ENCODE assay signal across 22 mouse cellular contexts in genomic region chr8:64422850-64423214, GRCm38 (mm10).
DNase-seq lines count a peak whose midpoint lies in the region; ATAC-seq and TF ChIP-seq lines count a peak whose summit lies in the region.
"Had no signal": no experiment of that assay in that cellular context is flagged by ENCODE, and none has a peak within 500 bp of the region (broad histone marks: within the 10 kb centered on the region; RNA-seq: fewer than 3 reads in every experiment).

No protein-coding gene starts in this region.

- no peak for TF ChIP-seq CTCF in intestine, postnatal 0 days (IDR thresholded peaks at IDR 0.05; ENCODE audit: low read depth)

- ATAC-seq in hindbrain, embryonic 12.5 days (ENCODE audit: low FRiP score): peak; percentile 23; the same call in 1 of the 2 replicates
- ATAC-seq in hindbrain, embryonic 13.5 days (ENCODE audit: low FRiP score): no peak
- peak; percentile 52 for ATAC-seq in forebrain, embryonic 14.5 days
- ATAC-seq in hindbrain, embryonic 16.5 days: 0 out of 2 replicates have a peak, but pooled peaks have one; percentile 24
- no peak for ATAC-seq in intestine, postnatal 0 days
- ATAC-seq: intestine, embryonic 16.5 days had no signal

- H3K9ac ChIP-seq in hindbrain, embryonic 12.5 days: no peak overlapping the region
- no peak overlapping the region for H3K9ac ChIP-seq in hindbrain, embryonic 13.5 days
- no peak overlapping the region for H3K9ac ChIP-seq in forebrain, embryonic 14.5 days (ENCODE audit: low read length)
- no peak overlapping the region for H3K9ac ChIP-seq in hindbrain, embryonic 16.5 days (ENCODE audit: low read depth, low read length)
- no peak overlapping the region for H3K9ac ChIP-seq in intestine, postnatal 0 days (ENCODE audit: low read depth, low read length)
- H3K9ac ChIP-seq: hindbrain, embryonic 15.5 days; limb, embryonic 15.5 days; liver, embryonic 14.5 days; lung, embryonic 15.5 days had no signal

- no peak overlapping the region for H3K4me3 ChIP-seq in hindbrain, embryonic 12.5 days
- no peak overlapping the region for H3K4me3 ChIP-seq in hindbrain, embryonic 13.5 days
- H3K4me3 ChIP-seq in forebrain, embryonic 14.5 days (ENCODE audit: low read depth, low read length): no peak overlapping the region
- no peak overlapping the region for H3K4me3 ChIP-seq in hindbrain, embryonic 16.5 days (ENCODE audit: low read length)
- H3K4me3 ChIP-seq in intestine, postnatal 0 days (ENCODE audit: low read depth, low read length): no peak overlapping the region
- H3K4me3 ChIP-seq: embryonic facial prominence, embryonic 10.5 days; hindbrain, embryonic 15.5 days; left cerebral cortex, adult 2 months; limb, embryonic 15.5 days; lung, embryonic 15.5 days; megakaryocyte, embryonic 14.5 days had no signal

- H3K4me1 ChIP-seq in hindbrain, embryonic 12.5 days: peaks cover 8% of the 10 kb centered on the region
- peaks cover 17% of the 10 kb centered on the region for H3K4me1 ChIP-seq in hindbrain, embryonic 13.5 days (replicated peaks)
- H3K4me1 ChIP-seq in forebrain, embryonic 14.5 days (ENCODE audit: control insufficient read depth, insufficient read depth, low read length): peaks cover 14% of the 10 kb centered on the region
- H3K4me1 ChIP-seq in hindbrain, embryonic 16.5 days (ENCODE audit: control insufficient read depth, insufficient read depth, low read depth, low read length): peaks cover 9% of the 10 kb centered on the region
- no peaks in the 10 kb centered on the region for H3K4me1 ChIP-seq in intestine, postnatal 0 days (replicated peaks; ENCODE audit: control insufficient read depth, insufficient read depth, low read length)
- H3K4me1 ChIP-seq: lung, embryonic 15.5 days; megakaryocyte, embryonic 14.5 days had no signal

- DNase-seq in forebrain, embryonic 14.5 days (ENCODE audit: low spot score): no peak
- DNase-seq in retina, embryonic 14.5 days (ENCODE audit: low spot score): peak; percentile 63
- no peak for DNase-seq in right cerebral cortex, postnatal 36 days (ENCODE audit: low spot score in 2 of 2)
- DNase-seq: adrenal gland, postnatal 36 days; gastrocnemius, postnatal 14 days; heart, adult 11 months; lung, postnatal 36 days; right cerebral cortex, postnatal 14 days; spleen, adult 18-20 months had no signal

- no peak overlapping the region for H3K27ac ChIP-seq in hindbrain, embryonic 12.5 days
- H3K27ac ChIP-seq in hindbrain, embryonic 13.5 days: no peak overlapping the region
- 0 out of 2 replicates have a peak overlapping the region, but pooled peaks have one; percentile 28 for H3K27ac ChIP-seq in forebrain, embryonic 14.5 days (ENCODE audit: low read depth, low read length)
- H3K27ac ChIP-seq in hindbrain, embryonic 16.5 days (ENCODE audit: low read depth, low read length): no peak overlapping the region
- H3K27ac ChIP-seq in intestine, postnatal 0 days (ENCODE audit: low read depth, low read length): no peak overlapping the region
- H3K27ac ChIP-seq: embryonic facial prominence, embryonic 10.5 days; left cerebral cortex, adult 2 months; limb, embryonic 15.5 days; liver, embryonic 14.5 days; lung, embryonic 15.5 days had no signal

- H3K4me2 ChIP-seq in hindbrain, embryonic 12.5 days (replicated peaks): no peak overlapping the region
- H3K4me2 ChIP-seq in hindbrain, embryonic 13.5 days: no peak overlapping the region
- H3K4me2 ChIP-seq in forebrain, embryonic 14.5 days (ENCODE audit: low read length): peak overlapping the region; percentile 10; the same call in 1 of the 2 replicates
- no peak overlapping the region for H3K4me2 ChIP-seq in hindbrain, embryonic 16.5 days (ENCODE audit: low read length)
- no peak overlapping the region for H3K4me2 ChIP-seq in intestine, postnatal 0 days (replicated peaks; ENCODE audit: low read depth)
- H3K4me2 ChIP-seq: heart, embryonic 11.5 days; limb, embryonic 15.5 days; lung, embryonic 15.5 days had no signal

- H3K36me3 ChIP-seq in hindbrain, embryonic 12.5 days: no peaks in the 10 kb centered on the region
- H3K36me3 ChIP-seq in hindbrain, embryonic 13.5 days: no peaks in the 10 kb centered on the region
- H3K36me3 ChIP-seq in forebrain, embryonic 14.5 days (ENCODE audit: control insufficient read depth, insufficient read depth, low read length): no peaks in the 10 kb centered on the region
- H3K36me3 ChIP-seq in hindbrain, embryonic 16.5 days (ENCODE audit: control insufficient read depth, insufficient read depth, low read length): no peaks in the 10 kb centered on the region
- no peaks in the 10 kb centered on the region for H3K36me3 ChIP-seq in intestine, postnatal 0 days (ENCODE audit: control insufficient read depth, insufficient read depth)
- H3K36me3 ChIP-seq: embryonic facial prominence, embryonic 10.5 days; hindbrain, embryonic 15.5 days; limb, embryonic 15.5 days; lung, embryonic 15.5 days had no signal

- 72% methylated on average over 4 of the region's 4 CpGs for WGBS in hindbrain, embryonic 12.5 days
- 48% methylated on average over 4 of the region's 4 CpGs for WGBS in hindbrain, embryonic 13.5 days
- 7% methylated on average over 4 of the region's 4 CpGs for WGBS in forebrain, embryonic 14.5 days
- 39% methylated on average over 4 of the region's 4 CpGs for WGBS in hindbrain, embryonic 16.5 days
- 71% methylated on average over 4 of the region's 4 CpGs for WGBS in intestine, postnatal 0 days

- H3K9me3 ChIP-seq in hindbrain, embryonic 12.5 days (replicated peaks): no peaks in the 10 kb centered on the region
- H3K9me3 ChIP-seq in hindbrain, embryonic 13.5 days: no peaks in the 10 kb centered on the region
- H3K9me3 ChIP-seq in forebrain, embryonic 14.5 days (replicated peaks; ENCODE audit: control insufficient read depth, low read length): no peaks in the 10 kb centered on the region
- no peaks in the 10 kb centered on the region for H3K9me3 ChIP-seq in hindbrain, embryonic 16.5 days (ENCODE audit: control insufficient read depth, low read length)
- H3K9me3 ChIP-seq in intestine, postnatal 0 days (ENCODE audit: control insufficient read depth): no peaks in the 10 kb centered on the region
- H3K9me3 ChIP-seq: embryonic facial prominence, embryonic 10.5 days; hindbrain, embryonic 15.5 days; limb, embryonic 15.5 days; lung, embryonic 15.5 days had no signal

- no peaks in the 10 kb centered on the region for H3K27me3 ChIP-seq in hindbrain, embryonic 12.5 days
- H3K27me3 ChIP-seq in hindbrain, embryonic 13.5 days: no peaks in the 10 kb centered on the region
- no peaks in the 10 kb centered on the region for H3K27me3 ChIP-seq in forebrain, embryonic 14.5 days (replicated peaks; ENCODE audit: control insufficient read depth, insufficient read depth, low read length)
- no peaks in the 10 kb centered on the region for H3K27me3 ChIP-seq in hindbrain, embryonic 16.5 days (replicated peaks; ENCODE audit: control insufficient read depth, insufficient read depth, low read length)
- no peaks in the 10 kb centered on the region for H3K27me3 ChIP-seq in intestine, postnatal 0 days (replicated peaks; ENCODE audit: control insufficient read depth, insufficient read depth, low read length)
- H3K27me3 ChIP-seq: hindbrain, embryonic 15.5 days; limb, embryonic 15.5 days; lung, embryonic 15.5 days; megakaryocyte, embryonic 14.5 days had no signal

Comparison
In these comparisons a context has a peak if more than half of its experiments do, and no peak if none do; other contexts are left out.
1. ATAC-seq: peak in hindbrain, embryonic 12.5 days (single experiment), forebrain, embryonic 14.5 days (single experiment) and hindbrain, embryonic 16.5 days (single experiment); none in hindbrain, embryonic 13.5 days (single experiment) and intestine, postnatal 0 days (single experiment).